Mouse (Mus musculus): ENCODE data around the gene Dhrs3. TPM values are rescaled to one million over a fixed set of nuclear protein-coding genes. Genes with fewer than 3 reads are reported as not detected.

Gene Dhrs3
- polyA plus RNA-seq, 1 experiment from 2014 or later: 77.3 TPM

DNA sequence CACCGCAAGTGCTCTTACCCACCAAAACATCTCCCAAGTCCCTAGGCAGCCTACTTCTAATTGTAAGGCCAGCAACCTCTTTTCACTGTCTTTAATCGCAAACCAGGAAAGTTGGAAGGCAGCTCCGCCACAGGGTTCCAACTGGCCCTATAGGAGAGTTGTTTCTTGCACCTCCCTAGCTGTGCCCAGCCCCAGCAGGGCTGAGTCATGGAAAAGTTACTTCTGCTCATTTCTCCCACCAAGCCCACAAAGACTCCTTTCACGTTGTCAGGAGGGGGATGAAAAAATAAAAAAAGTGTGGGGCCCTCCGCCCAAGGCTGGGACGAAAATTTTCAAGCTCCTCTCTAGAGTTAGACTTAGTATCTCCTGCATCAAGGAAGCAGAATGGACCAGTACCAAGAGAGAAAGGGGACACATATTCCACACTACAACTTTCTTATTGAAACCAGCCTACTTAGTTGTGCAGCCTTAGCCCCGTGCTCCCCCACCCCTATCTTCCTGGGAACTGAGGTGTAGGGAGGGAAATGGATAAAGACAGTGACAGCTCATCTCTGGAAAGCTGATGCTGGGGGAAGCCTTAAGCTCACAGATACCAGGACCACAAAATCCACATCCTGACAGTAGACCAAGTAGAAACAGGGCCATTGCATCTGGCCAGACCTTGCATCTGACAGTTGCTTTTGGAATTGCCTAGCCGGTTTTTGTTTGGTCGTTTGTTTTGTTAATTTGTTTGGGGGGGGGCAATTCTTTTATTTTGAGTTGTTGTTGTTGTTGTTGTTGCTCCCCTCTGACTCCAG lies 2.9 kb upstream of the Dhrs3 start:
- Histone ChIP-seq H3K36me3 (no peaks in the 10 kb centered on the region), H3K9me3 (no peaks in the 10 kb centered on the region), H3K4me1 (peaks cover 26% of the 10 kb centered on the region), H3K4me2 (replicated peaks) (no peak overlapping the region), H3K27me3 (replicated peaks) (0 out of 2 replicates have a peak, but pooled peaks cover 6% of the 10 kb centered on the region), H3K9ac (no peak overlapping the region), H3K27ac (no peak overlapping the region), H3K4me3 (no peak overlapping the region)
- 77% methylated on average over 9 of the region's 9 CpGs for WGBS
- no peak for ATAC-seq (ENCODE audit: low FRiP score, low read depth)

DNA sequence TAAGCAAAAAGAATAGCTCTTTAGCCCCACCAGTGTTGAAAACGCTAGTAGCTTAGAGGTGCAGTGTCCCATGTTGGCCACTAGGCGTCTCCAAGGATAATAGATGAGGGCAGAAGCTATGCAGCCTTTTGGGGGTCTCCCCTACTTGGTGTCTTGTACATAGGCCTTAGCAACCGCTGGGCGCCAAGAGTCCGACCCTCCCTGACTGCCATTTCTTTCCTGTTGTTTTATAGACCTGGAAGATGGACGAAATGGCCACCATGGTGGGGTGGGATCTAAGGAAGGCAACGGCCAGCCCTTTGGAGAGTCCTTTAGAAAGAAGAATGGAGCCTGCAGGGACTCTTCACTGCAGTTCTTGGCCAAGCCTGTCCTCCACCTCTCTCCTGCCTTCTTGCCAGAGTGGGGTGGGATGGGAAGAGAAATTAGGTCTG lies 1.9 kb upstream of the Dhrs3 start:
- 6% methylated on average over 7 of the region's 7 CpGs for WGBS
- peak; percentile 19 for ATAC-seq (ENCODE audit: low FRiP score, low read depth)
- peaks cover 36% of the 10 kb centered on the region for H3K4me1 ChIP-seq
- peak overlapping the region; percentile 90 for H3K4me2 ChIP-seq (replicated peaks)
- no peak overlapping the region for H3K27ac ChIP-seq
- H3K9me3 ChIP-seq: no peaks in the 10 kb centered on the region
- H3K36me3 ChIP-seq: no peaks in the 10 kb centered on the region
- H3K4me3 ChIP-seq: no peak overlapping the region
- H3K27me3 ChIP-seq (replicated peaks): 0 out of 2 replicates have a peak, but pooled peaks cover 6% of the 10 kb centered on the region
- H3K9ac ChIP-seq: no peak overlapping the region

DNA sequence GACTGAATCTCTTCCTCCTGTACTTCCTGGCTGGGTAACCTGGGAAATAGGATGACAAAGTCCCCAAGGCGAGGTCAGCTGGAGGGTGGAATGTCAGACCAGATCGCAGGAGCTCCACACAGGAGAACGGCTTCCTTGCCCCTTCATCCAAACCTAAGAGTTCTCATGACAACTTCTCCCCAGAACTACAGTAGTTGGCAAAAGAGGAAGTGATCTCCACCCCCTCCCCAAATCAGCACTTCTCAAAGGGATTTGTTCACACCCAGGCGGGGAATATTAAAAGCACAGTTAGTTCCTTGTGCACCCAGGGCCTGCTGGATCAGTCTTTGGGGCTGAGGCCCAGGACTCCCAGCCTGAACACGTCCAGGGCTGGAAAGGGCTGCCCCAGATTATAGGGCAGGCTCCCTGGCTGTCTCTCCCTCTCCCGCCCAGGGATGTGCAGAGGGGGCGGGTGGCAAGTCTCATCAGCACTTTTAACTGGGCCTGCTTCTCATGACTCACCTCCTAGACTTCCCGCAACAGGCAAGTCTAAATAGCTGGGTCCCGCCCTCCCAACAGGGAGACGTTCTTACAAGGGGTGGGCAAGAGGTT lies 1.4 kb upstream of the Dhrs3 start:
- H3K4me1 ChIP-seq: peaks cover 41% of the 10 kb centered on the region
- no peaks in the 10 kb centered on the region for H3K36me3 ChIP-seq
- no peak overlapping the region for H3K9ac ChIP-seq
- H3K27ac ChIP-seq: no peak overlapping the region
- H3K4me2 ChIP-seq (replicated peaks): peak overlapping the region; percentile 90
- no peak overlapping the region for H3K4me3 ChIP-seq
- 40% methylated on average over 10 of the region's 10 CpGs for WGBS
- ATAC-seq (ENCODE audit: low FRiP score, low read depth): 0 out of 2 replicates have a peak, but pooled peaks have one; percentile 0
- no peaks in the 10 kb centered on the region for H3K9me3 ChIP-seq
- H3K27me3 ChIP-seq (replicated peaks): 0 out of 2 replicates have a peak, but pooled peaks cover 6% of the 10 kb centered on the region

DNA sequence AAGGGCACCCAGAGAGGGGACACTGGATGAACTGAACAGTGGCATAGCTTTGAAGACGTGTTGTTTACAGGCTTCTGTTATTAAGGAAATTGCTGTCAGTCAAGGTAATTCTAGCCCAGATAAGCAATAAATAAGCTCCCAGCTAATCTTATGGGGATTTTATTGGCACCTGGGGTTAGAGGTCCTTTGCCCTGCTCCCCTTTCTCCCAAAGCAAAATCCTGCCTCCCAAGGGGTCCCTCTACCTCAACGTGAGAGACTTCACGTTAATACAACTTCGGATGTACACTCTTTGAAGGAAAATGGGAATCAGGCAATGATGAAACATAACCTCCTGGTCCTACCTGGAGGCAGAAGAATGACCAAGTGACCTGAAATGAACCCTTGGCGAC lies 889 bp upstream of the Dhrs3 start:
- no peak for ATAC-seq (ENCODE audit: low FRiP score, low read depth)
- Histone ChIP-seq H3K36me3 (no peaks in the 10 kb centered on the region), H3K4me2 (replicated peaks) (peak overlapping the region; percentile 90), H3K4me1 (peaks cover 41% of the 10 kb centered on the region), H3K9ac (no peak overlapping the region), H3K9me3 (no peaks in the 10 kb centered on the region), H3K27ac (no peak overlapping the region), H3K4me3 (peak overlapping the region; percentile 54), H3K27me3 (replicated peaks) (0 out of 2 replicates have a peak, but pooled peaks cover 6% of the 10 kb centered on the region)
- 7% methylated on average over 5 of the region's 5 CpGs for WGBS

GRCm38 (mm10) chr4:144892937-144893272 lies 278 bp downstream of the Dhrs3 start:
- WGBS: under 1% methylated on average over 12 of the region's 12 CpGs
- Histone ChIP-seq H3K4me2 (replicated peaks) (peak overlapping the region; percentile 90), H3K4me3 (peak overlapping the region; percentile 54), H3K36me3 (no peaks in the 10 kb centered on the region), H3K27ac (no peak overlapping the region), H3K4me1 (peaks cover 46% of the 10 kb centered on the region), H3K9ac (peak overlapping the region; percentile 71), H3K27me3 (replicated peaks) (0 out of 2 replicates have a peak, but pooled peaks cover 6% of the 10 kb centered on the region), H3K9me3 (no peaks in the 10 kb centered on the region)
- no peak for ATAC-seq (ENCODE audit: low FRiP score, low read depth)

GRCm38 (mm10) chr4:144893561-144894486 lies 1.2 kb downstream of the Dhrs3 start:
- under 1% methylated on average over 44 of the region's 44 CpGs for WGBS
- Histone ChIP-seq H3K4me2 (replicated peaks) (peak overlapping the region; percentile 90), H3K9me3 (no peaks in the 10 kb centered on the region), H3K9ac (peak overlapping the region; percentile 71), H3K4me1 (peaks cover 46% of the 10 kb centered on the region), H3K36me3 (peaks cover 3% of the 10 kb centered on the region), H3K27me3 (replicated peaks) (0 out of 2 replicates have a peak, but pooled peaks cover 6% of the 10 kb centered on the region), H3K4me3 (peak overlapping the region; percentile 54), H3K27ac (peak overlapping the region; percentile 20; the same call in 1 of the 2 replicates)
- no peak for ATAC-seq (ENCODE audit: low FRiP score, low read depth)

DNA sequence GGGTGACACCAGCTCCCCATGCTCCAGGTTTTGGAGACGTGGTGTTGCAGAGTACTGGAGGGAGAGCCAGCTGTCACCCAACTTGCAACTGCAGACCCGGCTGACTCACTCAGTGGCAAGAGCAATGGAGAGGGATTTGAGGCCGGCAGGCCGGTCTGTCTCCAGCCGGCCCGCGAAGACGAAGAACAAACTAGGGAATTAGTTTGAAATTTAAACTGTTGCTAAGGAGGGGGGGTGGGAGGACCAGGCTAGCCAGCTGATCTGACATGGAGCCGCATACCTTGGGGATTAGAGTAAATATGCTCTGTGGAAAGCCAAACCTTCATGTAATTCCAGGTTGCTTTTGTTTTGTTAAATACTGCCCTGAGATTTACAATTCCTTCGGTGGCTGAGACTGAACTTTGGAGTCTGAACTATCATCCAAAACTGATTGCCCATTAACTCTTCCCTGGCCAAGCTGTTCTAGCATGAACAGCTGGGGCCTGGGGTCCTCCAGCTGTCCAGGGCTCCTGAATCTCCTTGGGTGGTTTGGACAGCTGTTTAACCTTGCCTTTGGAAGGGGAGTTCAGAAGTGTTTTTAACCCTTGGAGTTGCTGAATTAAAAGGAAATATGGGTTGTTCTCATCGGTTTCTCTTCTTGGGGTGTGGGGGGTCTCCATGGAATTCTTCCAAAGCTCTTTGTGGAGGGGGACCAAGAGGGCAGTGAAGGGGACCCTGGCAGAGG lies 2.0 kb downstream of the Dhrs3 start:
- peaks cover 46% of the 10 kb centered on the region for H3K4me1 ChIP-seq
- H3K4me2 ChIP-seq (replicated peaks): peak overlapping the region; percentile 90
- peaks cover 4% of the 10 kb centered on the region for H3K36me3 ChIP-seq
- WGBS: 2% methylated on average over 11 of the region's 11 CpGs
- peak overlapping the region; percentile 54 for H3K4me3 ChIP-seq
- H3K9ac ChIP-seq: peak overlapping the region; percentile 71
- H3K27ac ChIP-seq: no peak overlapping the region
- 0 out of 2 replicates have a peak, but pooled peaks cover 6% of the 10 kb centered on the region for H3K27me3 ChIP-seq (replicated peaks)
- no peak for ATAC-seq (ENCODE audit: low FRiP score, low read depth)
- H3K9me3 ChIP-seq: no peaks in the 10 kb centered on the region

- Histone ChIP-seq H3K4me2 (replicated peaks) (peak overlapping the region; percentile 90), H3K4me1 (peaks cover 46% of the 10 kb centered on the region), H3K9ac (peak overlapping the region; percentile 71; the same call in 1 of the 2 replicates), H3K27me3 (replicated peaks) (0 out of 2 replicates have a peak, but pooled peaks cover 6% of the 10 kb centered on the region), H3K36me3 (peaks cover 9% of the 10 kb centered on the region), H3K4me3 (peak overlapping the region; percentile 54), H3K27ac (no peak overlapping the region), H3K9me3 (no peaks in the 10 kb centered on the region)
- ATAC-seq (ENCODE audit: low FRiP score, low read depth): no peak
- WGBS: 42% methylated on average over 2 of the region's 2 CpGs
These were observed 2.6 kb downstream of the Dhrs3 start for GRCm38 (mm10) chr4:144895211-144895590.

DNA sequence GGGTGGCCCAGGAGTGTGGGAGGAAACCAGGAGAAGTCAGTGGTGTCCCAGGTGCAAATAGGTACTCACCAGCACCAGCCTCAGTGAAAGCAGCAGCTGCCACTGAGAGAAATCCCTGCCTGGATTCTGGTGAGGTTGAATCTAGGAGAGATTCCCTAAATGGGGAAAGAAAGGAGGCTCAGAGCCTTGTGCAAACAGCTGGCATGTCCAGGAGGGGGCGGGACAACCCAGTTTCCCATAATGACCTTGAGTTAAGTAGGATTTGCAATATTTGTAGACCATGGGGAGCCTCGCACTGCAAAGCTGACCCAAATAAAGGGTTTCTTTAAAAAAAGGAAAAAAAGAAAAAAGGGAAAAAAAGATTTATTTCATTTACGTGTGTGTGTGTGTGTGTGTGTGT lies 3.7 kb downstream of the Dhrs3 start:
- Histone ChIP-seq H3K4me2 (replicated peaks) (peak overlapping the region; percentile 90), H3K36me3 (peaks cover 12% of the 10 kb centered on the region), H3K27ac (no peak overlapping the region), H3K27me3 (replicated peaks) (0 out of 2 replicates have a peak, but pooled peaks cover 6% of the 10 kb centered on the region), H3K9ac (no peak overlapping the region), H3K4me3 (no peak overlapping the region), H3K9me3 (no peaks in the 10 kb centered on the region), H3K4me1 (peaks cover 42% of the 10 kb centered on the region)
- WGBS: 74% methylated on average over 3 of the region's 3 CpGs
- no peak for ATAC-seq (ENCODE audit: low FRiP score, low read depth)

- no peak for ATAC-seq (ENCODE audit: low FRiP score, low read depth)
- 0 out of 2 replicates have a peak, but pooled peaks cover 6% of the 10 kb centered on the region for H3K27me3 ChIP-seq (replicated peaks)
- peaks cover 33% of the 10 kb centered on the region for H3K4me1 ChIP-seq
- no peak overlapping the region for H3K27ac ChIP-seq
- 76% methylated on average over 6 of the region's 6 CpGs for WGBS
- peaks cover 12% of the 10 kb centered on the region for H3K36me3 ChIP-seq
- H3K9ac ChIP-seq: no peak overlapping the region
- H3K4me2 ChIP-seq (replicated peaks): no peak overlapping the region
- H3K9me3 ChIP-seq: no peaks in the 10 kb centered on the region
- H3K4me3 ChIP-seq: no peak overlapping the region
These were observed 5.5 kb downstream of the Dhrs3 start for GRCm38 (mm10) chr4:144898036-144898649.

DNA sequence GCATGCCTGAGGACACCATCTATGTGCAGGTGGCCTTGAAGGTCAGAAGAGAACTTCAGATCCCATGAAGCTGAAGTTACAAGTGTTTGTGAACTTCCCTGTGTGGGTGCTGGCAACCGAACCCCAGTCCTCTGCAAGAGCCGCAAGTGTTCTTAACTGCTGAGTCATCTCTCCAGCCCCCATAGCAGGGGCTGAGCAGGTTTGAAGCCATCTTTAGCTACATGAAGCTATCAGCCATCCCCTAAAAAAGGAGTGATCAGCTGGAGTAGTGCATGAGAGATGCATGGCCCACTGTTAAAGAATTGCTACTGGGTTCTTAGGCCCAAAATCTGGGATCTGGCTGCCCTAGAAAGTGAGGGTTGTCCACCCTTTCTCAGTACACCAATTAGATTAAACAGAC lies 6.1 kb downstream of the Dhrs3 start:
- Histone ChIP-seq H3K27me3 (replicated peaks) (0 out of 2 replicates have a peak, but pooled peaks cover 6% of the 10 kb centered on the region), H3K9me3 (no peaks in the 10 kb centered on the region), H3K9ac (no peak overlapping the region), H3K4me3 (no peak overlapping the region), H3K4me1 (peaks cover 29% of the 10 kb centered on the region), H3K27ac (no peak overlapping the region), H3K4me2 (replicated peaks) (no peak overlapping the region), H3K36me3 (peaks cover 12% of the 10 kb centered on the region)
- no peak for ATAC-seq (ENCODE audit: low FRiP score, low read depth)
- 88% methylated on average over 2 of the region's 2 CpGs for whole genome bisulfite sequencing
